Mouse (Mus musculus): ENCODE data around the gene Lpcat1. TPM values are rescaled to one million over a fixed set of nuclear protein-coding genes. Genes with fewer than 3 reads are reported as not detected.
A peak's percentile ranks its signal among the peaks of the same experiment; 100 is the strongest.

Gene Lpcat1
- total RNA-seq (2014; rRNA removed) = 191 and 199 TPM in 2 replicates
- polyA plus RNA-seq (2015; fragmentation: Nextera tagmentation; extraction: Ambion mirVana) = 75.7 and 78.5 TPM in 2 replicates

GRCm38 (mm10) chr13:73467034-73467420 is at the start of gene Lpcat1:
TSS of gene Lpcat1 (plus strand) at chr13:73467197.
- H3K27me3 ChIP-seq (ENCODE audit: insufficient read depth, low read length) = no peaks in the 10 kb centered on the region; the same call in 1 of the 2 replicates
- H3K27ac ChIP-seq = peak within 1 kb of the TSS; percentile 96
- H3K4me2 ChIP-seq (ENCODE audit: low read depth, low read length) = peak within 1 kb of the TSS; percentile 88
- H3K4me1 ChIP-seq (ENCODE audit: insufficient read depth, low read length) = peaks cover 25% of the 10 kb centered on the region; the same call in 1 of the 2 replicates
- H3K9ac ChIP-seq (replicated peaks; ENCODE audit: low read length) = peak within 1 kb of the TSS; percentile 95
- H3K9me3 ChIP-seq (ENCODE audit: low read length) = no peaks in the 10 kb centered on the region
- DNase-seq (ENCODE audit: low spot score) = peak; percentile 96
- no peak for TF ChIP-seq CTCF (IDR thresholded peaks at IDR 0.05; ENCODE audit: low read depth)
- ATAC-seq = peak; percentile 97
- peak within 1 kb of the TSS; percentile 99 for H3K4me3 ChIP-seq (ENCODE audit: low read length)
- H3K36me3 ChIP-seq (ENCODE audit: insufficient read depth, low read length) = no peaks in the 10 kb centered on the region
- under 1% methylated on average over 35 of the region's 35 CpGs for WGBS

GRCm38 (mm10) chr13:73417478-73418220 is 49.3 kb upstream of the Lpcat1 start:
- H3K27ac ChIP-seq = no peak overlapping the region
- DNase-seq (ENCODE audit: low spot score) (peak; percentile 51), ATAC-seq (peak; percentile 58; the same call in 1 of the 2 replicates)
- H3K4me1 ChIP-seq (ENCODE audit: insufficient read depth, low read length) = no peaks in the 10 kb centered on the region
- no peak overlapping the region for H3K4me2 ChIP-seq (ENCODE audit: low read depth, low read length)
- 32% methylated on average over 15 of the region's 15 CpGs for WGBS
- H3K27me3 ChIP-seq (ENCODE audit: insufficient read depth, low read length) = no peaks in the 10 kb centered on the region
- H3K36me3 ChIP-seq (ENCODE audit: insufficient read depth, low read length) = no peaks in the 10 kb centered on the region
- H3K9ac ChIP-seq (replicated peaks; ENCODE audit: low read length) = no peak overlapping the region
- no peak overlapping the region for H3K4me3 ChIP-seq (ENCODE audit: low read length)
- no peaks in the 10 kb centered on the region for H3K9me3 ChIP-seq (ENCODE audit: low read length)
- TF ChIP-seq CTCF (IDR thresholded peaks at IDR 0.05; ENCODE audit: low read depth) = peak; percentile 57

GRCm38 (mm10) chr13:73418297-73418696 is 48.7 kb upstream of the Lpcat1 start:
- DNase-seq (ENCODE audit: low spot score) (no peak), ATAC-seq (no peak)
- Histone ChIP-seq H3K9ac (replicated peaks; ENCODE audit: low read length) (no peak overlapping the region), H3K27me3 (ENCODE audit: insufficient read depth, low read length) (no peaks in the 10 kb centered on the region), H3K9me3 (ENCODE audit: low read length) (no peaks in the 10 kb centered on the region), H3K4me3 (ENCODE audit: low read length) (no peak overlapping the region), H3K4me1 (ENCODE audit: insufficient read depth, low read length) (no peaks in the 10 kb centered on the region), H3K36me3 (ENCODE audit: insufficient read depth, low read length) (no peaks in the 10 kb centered on the region), H3K4me2 (ENCODE audit: low read depth, low read length) (no peak overlapping the region), H3K27ac (no peak overlapping the region)
- TF ChIP-seq CTCF (IDR thresholded peaks at IDR 0.05; ENCODE audit: low read depth) = no peak
- WGBS = 48% methylated on average over 12 of the region's 12 CpGs

- H3K36me3 ChIP-seq (ENCODE audit: insufficient read depth, low read length) = no peaks in the 10 kb centered on the region
- no peak overlapping the region for H3K4me2 ChIP-seq (ENCODE audit: low read depth, low read length)
- TF ChIP-seq CTCF (IDR thresholded peaks at IDR 0.05; ENCODE audit: low read depth) = no peak
- no peak overlapping the region for H3K27ac ChIP-seq
- H3K9ac ChIP-seq (replicated peaks; ENCODE audit: low read length) = no peak overlapping the region
- DNase-seq (ENCODE audit: low spot score) (no peak), ATAC-seq (no peak)
- no peaks in the 10 kb centered on the region for H3K9me3 ChIP-seq (ENCODE audit: low read length)
- no peaks in the 10 kb centered on the region for H3K4me1 ChIP-seq (ENCODE audit: insufficient read depth, low read length)
- no peak overlapping the region for H3K4me3 ChIP-seq (ENCODE audit: low read length)
- no peaks in the 10 kb centered on the region for H3K27me3 ChIP-seq (ENCODE audit: insufficient read depth, low read length)
- WGBS = 81% methylated on average over 5 of the region's 5 CpGs
These were observed 47.8 kb upstream of the Lpcat1 start for GRCm38 (mm10) chr13:73419244-73419643.

DNA sequence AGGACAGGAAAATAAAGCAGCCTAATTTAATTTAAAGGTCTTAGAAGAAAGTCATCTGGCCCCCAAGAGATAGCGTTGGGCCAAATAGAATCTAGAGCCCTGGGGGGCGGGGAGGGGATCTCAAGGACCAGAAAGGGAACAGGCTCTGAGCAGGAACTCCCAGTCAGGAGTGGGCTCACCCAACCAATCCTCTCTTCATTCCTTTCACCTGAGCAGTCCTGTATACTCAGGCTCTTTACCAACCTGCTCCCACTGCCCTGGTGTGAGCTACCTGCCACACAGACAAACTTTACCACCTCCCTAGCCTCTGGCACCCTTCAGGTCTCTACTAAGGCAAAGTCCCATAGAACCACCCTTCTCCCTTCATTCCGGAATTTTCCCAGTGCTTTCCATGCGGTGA is 44.0 kb upstream of the Lpcat1 start:
- Histone ChIP-seq H3K4me1 (ENCODE audit: insufficient read depth, low read length) (no peaks in the 10 kb centered on the region), H3K27me3 (ENCODE audit: insufficient read depth, low read length) (no peaks in the 10 kb centered on the region), H3K4me3 (ENCODE audit: low read length) (no peak overlapping the region), H3K4me2 (ENCODE audit: low read depth, low read length) (no peak overlapping the region), H3K27ac (no peak overlapping the region), H3K9ac (replicated peaks; ENCODE audit: low read length) (no peak overlapping the region), H3K36me3 (ENCODE audit: insufficient read depth, low read length) (no peaks in the 10 kb centered on the region), H3K9me3 (ENCODE audit: low read length) (no peaks in the 10 kb centered on the region)
- ATAC-seq (no peak), DNase-seq (ENCODE audit: low spot score) (no peak)
- 76% methylated on average over 4 of the region's 4 CpGs for WGBS
- TF ChIP-seq CTCF (IDR thresholded peaks at IDR 0.05; ENCODE audit: low read depth) = no peak

DNA sequence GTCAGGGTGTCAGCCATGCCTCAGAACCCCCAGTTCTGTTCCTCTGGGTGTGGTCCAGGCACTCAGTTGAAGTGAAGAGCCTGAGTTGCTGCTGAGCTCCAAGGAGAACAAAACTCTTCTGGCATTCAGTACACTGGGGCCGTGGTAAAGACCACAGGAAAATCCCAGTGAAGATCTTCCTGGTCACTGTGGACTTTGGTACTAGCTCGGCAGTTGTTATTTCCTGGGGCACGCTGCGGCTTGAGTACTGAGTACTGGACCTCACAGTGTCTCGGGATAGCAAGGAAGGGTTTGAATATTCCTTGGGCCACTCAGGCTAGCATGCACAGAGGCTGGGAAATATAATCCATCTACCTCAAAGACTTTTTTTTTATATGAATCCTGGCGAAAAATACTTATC is 42.0 kb upstream of the Lpcat1 start:
- Histone ChIP-seq H3K4me1 (ENCODE audit: insufficient read depth, low read length) (no peaks in the 10 kb centered on the region), H3K27me3 (ENCODE audit: insufficient read depth, low read length) (no peaks in the 10 kb centered on the region), H3K27ac (no peak overlapping the region), H3K36me3 (ENCODE audit: insufficient read depth, low read length) (no peaks in the 10 kb centered on the region), H3K4me3 (ENCODE audit: low read length) (no peak overlapping the region), H3K4me2 (ENCODE audit: low read depth, low read length) (no peak overlapping the region), H3K9me3 (ENCODE audit: low read length) (no peaks in the 10 kb centered on the region), H3K9ac (replicated peaks; ENCODE audit: low read length) (no peak overlapping the region)
- ATAC-seq = no peak
- DNase-seq (ENCODE audit: low spot score) = no peak
- TF ChIP-seq CTCF (IDR thresholded peaks at IDR 0.05; ENCODE audit: low read depth) = no peak
- 79% methylated on average over 6 of the region's 6 CpGs for WGBS

Measured in hindbrain, postnatal 0 days (tissue).